9 mouse cellular contexts compared by ENCODE assay signal in the genomic region with DNA sequence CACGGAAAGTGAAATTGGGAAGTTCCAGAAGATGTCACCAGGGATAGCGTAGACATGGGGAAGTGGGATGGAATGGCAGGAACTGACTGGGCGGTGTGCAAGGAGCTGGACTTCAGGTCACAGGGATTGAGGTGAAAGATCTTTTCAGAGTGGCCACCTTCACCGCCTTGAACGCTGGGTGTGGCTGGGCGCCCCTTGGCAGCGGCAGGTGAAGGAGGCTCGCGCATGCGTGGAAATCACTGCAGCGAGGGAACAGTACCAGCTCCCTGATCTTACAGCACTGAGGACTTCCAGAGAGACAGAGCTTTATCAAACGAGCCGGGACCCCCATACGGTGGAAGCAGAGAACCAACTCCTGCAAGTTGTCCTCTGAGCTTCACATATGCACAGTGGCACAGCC. TPM values are rescaled to one million over a fixed set of nuclear protein-coding genes. Genes with fewer than 3 reads are reported as not detected.
A peak's percentile ranks its signal among the peaks of the same experiment; 100 is the strongest.
DNase-seq lines count a peak whose midpoint lies in the region; ATAC-seq lines count a peak whose summit lies in the region.
"Had no signal": no experiment of that assay in that cellular context is flagged by ENCODE, and none has a peak within 500 bp of the region (broad histone marks: within the 10 kb centered on the region; RNA-seq: fewer than 3 reads in every experiment).

No protein-coding gene starts in this region.

- intact Hi-C loops in left cerebral cortex, postnatal 25 days (cut with DNase I): loop anchor here (5.0 to 10.0 kb wide), 3 partner anchors 63 to 230 kb away; a partner anchor contains a TSS

- peak; percentile 32; the same call in 1 of the 2 replicates for ATAC-seq in hindbrain, embryonic 16.5 days
- ATAC-seq in liver, embryonic 11.5 days (replicated peaks; ENCODE audit: low FRiP score): no peak
- peak; percentile 51 for ATAC-seq in midbrain, embryonic 16.5 days

- no peaks in the 10 kb centered on the region for H3K9me3 ChIP-seq in hindbrain, embryonic 16.5 days (ENCODE audit: control insufficient read depth, low read length)
- no peaks in the 10 kb centered on the region for H3K9me3 ChIP-seq in liver, embryonic 11.5 days (ENCODE audit: control insufficient read depth, low read length)
- no peaks in the 10 kb centered on the region for H3K9me3 ChIP-seq in midbrain, embryonic 16.5 days (replicated peaks; ENCODE audit: control insufficient read depth, low read length, poor library complexity, severe bottlenecking)

- no peak overlapping the region for H3K9ac ChIP-seq in hindbrain, embryonic 16.5 days (ENCODE audit: low read depth, low read length)
- no peak overlapping the region for H3K9ac ChIP-seq in liver, embryonic 11.5 days (ENCODE audit: low read depth, low read length)
- H3K9ac ChIP-seq in midbrain, embryonic 16.5 days (ENCODE audit: low read depth, low read length): 0 out of 2 replicates have a peak overlapping the region, but pooled peaks have one; percentile 20

- 28% methylated on average over 14 of the region's 14 CpGs for WGBS in hindbrain, embryonic 16.5 days
- WGBS in liver, embryonic 11.5 days: 20% methylated on average over 14 of the region's 14 CpGs
- 25% methylated on average over 14 of the region's 14 CpGs for WGBS in midbrain, embryonic 16.5 days

- H3K4me1 ChIP-seq in hindbrain, embryonic 16.5 days (ENCODE audit: control insufficient read depth, insufficient read depth, low read depth, low read length): peaks cover 3% of the 10 kb centered on the region; the same call in 1 of the 2 replicates
- H3K4me1 ChIP-seq in liver, embryonic 11.5 days (replicated peaks; ENCODE audit: control insufficient read depth, insufficient read depth, low read length): 0 out of 2 replicates have a peak, but pooled peaks cover 10% of the 10 kb centered on the region
- peaks cover 6% of the 10 kb centered on the region for H3K4me1 ChIP-seq in midbrain, embryonic 16.5 days (ENCODE audit: control insufficient read depth, insufficient read depth, low read length)

- peak overlapping the region; percentile 34 for H3K4me3 ChIP-seq in hindbrain, embryonic 16.5 days (ENCODE audit: low read length)
- H3K4me3 ChIP-seq in liver, embryonic 11.5 days (ENCODE audit: low read depth, low read length): peak overlapping the region; percentile 22
- peak overlapping the region; percentile 32 for H3K4me3 ChIP-seq in midbrain, embryonic 16.5 days (ENCODE audit: low read depth, low read length)
- H3K4me3 ChIP-seq: myocyte had no signal

- peak overlapping the region; percentile 59 for H3K4me2 ChIP-seq in hindbrain, embryonic 16.5 days (ENCODE audit: low read length)
- peak overlapping the region; percentile 68 for H3K4me2 ChIP-seq in liver, embryonic 11.5 days
- peak overlapping the region; percentile 68 for H3K4me2 ChIP-seq in midbrain, embryonic 16.5 days (ENCODE audit: low read length)

- peak; percentile 16 to 29 for DNase-seq in left cerebral cortex, postnatal 25 days (ENCODE audit: low spot score in 2 of 2)
- no peak for DNase-seq in left cerebral cortex, adult 8-10 months (ENCODE audit: low spot score in 2 of 2)
- peak; percentile 47 for DNase-seq in cerebellum, adult 8-10 months
- DNase-seq in gastrocnemius, adult 18-20 months (ENCODE audit: low spot score): peak; percentile 59
- DNase-seq in liver, embryonic 11.5 days (ENCODE audit: low spot score): no peak
- peak; percentile 36 for DNase-seq in thymus, postnatal 25 days

- H3K27me3 ChIP-seq in hindbrain, embryonic 16.5 days (replicated peaks; ENCODE audit: control insufficient read depth, insufficient read depth, low read length): no peaks in the 10 kb centered on the region
- H3K27me3 ChIP-seq in liver, embryonic 11.5 days (replicated peaks; ENCODE audit: control insufficient read depth, insufficient read depth, low read length): 0 out of 2 replicates have a peak, but pooled peaks cover 2% of the 10 kb centered on the region
- H3K27me3 ChIP-seq in midbrain, embryonic 16.5 days (ENCODE audit: control insufficient read depth, insufficient read depth, low read depth, low read length): no peaks in the 10 kb centered on the region

- no peak overlapping the region for H3K27ac ChIP-seq in hindbrain, embryonic 16.5 days (ENCODE audit: low read depth, low read length)
- no peak overlapping the region for H3K27ac ChIP-seq in liver, embryonic 11.5 days (ENCODE audit: low read depth, low read length)
- H3K27ac ChIP-seq in midbrain, embryonic 16.5 days (ENCODE audit: low read length): no peak overlapping the region

- H3K36me3 ChIP-seq in hindbrain, embryonic 16.5 days (ENCODE audit: control insufficient read depth, insufficient read depth, low read length): no peaks in the 10 kb centered on the region
- H3K36me3 ChIP-seq in liver, embryonic 11.5 days (ENCODE audit: control insufficient read depth, insufficient read depth, low read length): no peaks in the 10 kb centered on the region
- no peaks in the 10 kb centered on the region for H3K36me3 ChIP-seq in midbrain, embryonic 16.5 days (ENCODE audit: control insufficient read depth, insufficient read depth, low read length)

RNA-seq across cellular contexts. Expression of a gene that starts 4.3 kb away (rescaled TPM):
- total RNA-seq in left cerebral cortex, postnatal 25 days (2021): not detected
- not detected for total RNA-seq in left cerebral cortex, adult 8-10 months (2022)
- not detected for total RNA-seq in gastrocnemius, adult 18-20 months (2021)
- polyA plus RNA-seq in hindbrain, embryonic 16.5 days (2015; fragmentation: Nextera tagmentation; extraction: Ambion mirVana): not detected in 2 replicates
- not detected in 2 replicates for polyA plus RNA-seq in liver, embryonic 11.5 days (2014; fragmentation: Nextera tagmentation; extraction: Ambion mirVana)
- polyA plus RNA-seq in midbrain, embryonic 16.5 days (2015; fragmentation: Nextera tagmentation; extraction: Ambion mirVana): not detected in 2 replicates
- polyA plus RNA-seq: myocyte had no signal

RNA-seq across cellular contexts. Expression of a gene that starts 17.3 kb away (rescaled TPM):
- not detected for total RNA-seq in left cerebral cortex, postnatal 25 days (2021)
- total RNA-seq in left cerebral cortex, adult 8-10 months (2022): not detected
- under 1 TPM; 0.32 to 0.40 TPM for total RNA-seq in gastrocnemius, adult 18-20 months (2021)
- polyA plus RNA-seq in hindbrain, embryonic 16.5 days (2015; fragmentation: Nextera tagmentation; extraction: Ambion mirVana): not detected in 2 replicates
- not detected in 2 replicates for polyA plus RNA-seq in liver, embryonic 11.5 days (2014; fragmentation: Nextera tagmentation; extraction: Ambion mirVana)
- polyA plus RNA-seq in midbrain, embryonic 16.5 days (2015; fragmentation: Nextera tagmentation; extraction: Ambion mirVana): not detected in 2 replicates

Comparison
In these comparisons a context has a peak if more than half of its experiments do, and no peak if none do; other contexts are left out.
1. DNase-seq: peak in left cerebral cortex, postnatal 25 days (2 of 2), cerebellum, adult 8-10 months (single experiment), gastrocnemius, adult 18-20 months (single experiment) and thymus, postnatal 25 days (single experiment); none in left cerebral cortex, adult 8-10 months (0 of 2) and liver, embryonic 11.5 days (single experiment).
2. Peak in every context shown above with its lines, with median percentiles within 50 percentile points of each other: H3K4me2 ChIP-seq and H3K4me3 ChIP-seq.